Mouse (Mus musculus) granulocyte monocyte progenitor cell, adult 5-6 weeks (primary cell): ENCODE data around the gene Pcyt2. TPM values are rescaled to one million over a fixed set of nuclear protein-coding genes. Genes with fewer than 3 reads are reported as not detected.

ENCODE experiments used
- ATAC-seq: replicated peaks from 2 replicates; pipeline ENCODE4 v1.8.0; 2016; ENCODE audit warnings: mild to moderate bottlenecking, moderate TSS enrichment, inconsistent platforms; ENCODE audit not compliant: poor library complexity, severe bottlenecking
- total RNA-seq, 2 experiments: library from RNA; stranded (forward) in 1 of 2; stranded (reverse) in 1 of 2; fragments of 200-712, 200-1000 nt in 1 of 2; fragments of >200 nt in 1 of 2; fragmentation: Nextera tagmentation in 1 of 2; gene quantifications; 2 replicates each; pipeline ENCODE4 v1.2.3; 2014 to 2017

Gene Pcyt2
- total RNA-seq, 2 experiments from 2014 or later = 21.9 to 70.3 TPM

- no peak for ATAC-seq
Observed at GRCm38 (mm10) chr11:120618619-120619535, 1.1 kb upstream of the Pcyt2 start.

DNA sequence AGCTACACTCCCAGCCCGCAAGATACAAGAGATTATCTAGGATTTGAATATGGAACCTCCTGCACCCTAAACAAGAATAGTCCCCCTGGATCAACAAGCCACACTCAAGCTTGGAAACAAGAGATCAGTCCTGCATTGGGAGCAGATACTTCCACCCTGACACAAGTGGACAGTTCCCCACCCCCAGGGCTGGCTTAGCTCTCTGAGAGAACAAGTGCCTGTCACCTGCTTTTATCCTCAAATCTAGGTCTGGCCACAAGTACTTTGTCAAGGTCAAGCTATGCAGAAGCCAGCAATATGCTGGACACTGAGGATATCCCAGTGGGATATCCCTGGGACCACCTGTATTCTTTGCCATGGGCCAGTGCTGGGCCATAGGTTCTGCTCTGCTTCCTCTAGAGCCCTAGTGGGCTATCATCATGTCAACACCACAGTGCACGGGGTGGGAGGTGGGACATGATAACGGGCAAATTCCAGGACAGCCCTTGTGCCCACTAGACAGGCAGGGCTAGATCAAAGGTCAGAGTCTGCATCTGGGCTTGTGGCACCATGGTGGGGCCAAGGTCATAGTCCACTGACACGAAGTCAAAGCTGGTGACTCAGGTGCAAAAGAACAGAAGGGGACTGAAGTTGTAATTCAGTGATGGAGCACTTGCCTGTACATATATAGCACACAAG is 980 bp downstream of the Pcyt2 start:
- ATAC-seq = no peak

DNA sequence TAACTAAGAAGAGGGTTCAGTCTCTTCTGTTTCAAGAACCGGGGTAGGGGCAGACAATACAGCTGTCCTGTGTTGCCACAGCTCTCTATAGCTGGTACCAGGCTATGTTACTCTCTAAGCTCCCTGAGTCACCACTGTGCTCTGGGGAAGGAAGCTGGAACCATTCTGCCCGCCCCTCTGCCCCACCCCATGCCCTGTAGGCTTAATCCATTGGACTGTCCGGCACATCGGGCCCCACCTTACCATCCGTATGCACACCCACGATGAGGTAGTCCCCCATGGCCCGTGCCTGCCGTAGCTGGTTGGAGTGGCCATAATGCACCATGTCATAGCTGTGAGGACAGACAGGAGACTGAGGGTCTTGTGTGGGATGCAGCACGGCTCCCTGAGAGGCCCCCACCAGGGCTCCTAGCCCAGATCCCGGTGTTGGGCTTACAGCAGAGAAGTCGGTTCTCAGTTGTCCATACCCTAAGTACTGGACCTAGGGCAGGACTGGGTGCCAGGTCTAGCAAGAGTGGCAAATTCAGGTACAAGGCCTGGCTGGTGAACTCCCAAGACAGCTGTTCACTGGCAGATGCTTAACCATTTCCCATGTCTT is 2.0 kb downstream of the Pcyt2 start:
- no peak for ATAC-seq

- ATAC-seq = no peak
Observed at GRCm38 (mm10) chr11:120615167-120615566, 2.6 kb downstream of the Pcyt2 start.

DNA sequence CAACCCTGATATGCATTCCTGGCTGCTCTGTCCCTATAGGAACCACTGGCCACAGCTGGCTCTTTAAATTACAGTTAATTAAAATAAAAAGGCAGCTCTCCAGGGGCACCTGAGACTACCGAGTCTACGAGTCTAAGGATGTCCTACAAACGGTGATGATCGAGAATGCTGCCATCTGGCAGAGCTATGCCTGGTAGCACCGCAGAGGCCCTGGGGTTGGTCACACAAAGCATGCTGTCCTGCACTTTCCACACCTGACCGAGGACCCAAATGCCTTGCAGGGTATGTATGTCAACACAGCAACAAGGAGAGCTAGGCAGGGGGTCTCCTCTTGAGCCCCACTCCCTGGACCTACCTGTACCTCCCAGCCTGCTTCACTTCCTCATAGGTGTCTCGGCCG is 3.8 kb downstream of the Pcyt2 start:
- no peak for ATAC-seq

DNA sequence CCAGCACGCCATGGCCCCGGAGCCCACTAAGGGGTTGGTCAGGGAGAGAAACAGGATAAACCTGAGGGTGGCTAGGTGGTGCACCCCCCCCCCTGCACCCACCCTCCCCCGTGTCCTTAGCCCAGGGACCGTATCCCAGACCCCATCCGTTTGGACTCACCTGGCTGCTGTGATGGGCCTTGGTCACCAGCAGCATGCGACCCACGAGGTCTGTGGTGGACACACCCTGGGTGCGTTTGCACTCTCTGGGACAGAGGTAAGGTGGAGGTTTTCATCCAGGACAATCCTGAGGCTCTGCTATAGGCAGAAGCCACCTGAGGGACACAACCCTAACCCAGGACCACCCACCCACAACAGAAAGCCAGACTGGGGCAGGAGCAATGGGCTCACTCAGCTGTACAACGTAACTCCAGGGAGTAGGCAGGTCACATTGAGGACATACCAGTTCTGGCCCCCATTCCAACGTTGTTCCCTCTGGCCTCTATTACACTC is 4.2 kb downstream of the Pcyt2 start:
- ATAC-seq = no peak

DNA sequence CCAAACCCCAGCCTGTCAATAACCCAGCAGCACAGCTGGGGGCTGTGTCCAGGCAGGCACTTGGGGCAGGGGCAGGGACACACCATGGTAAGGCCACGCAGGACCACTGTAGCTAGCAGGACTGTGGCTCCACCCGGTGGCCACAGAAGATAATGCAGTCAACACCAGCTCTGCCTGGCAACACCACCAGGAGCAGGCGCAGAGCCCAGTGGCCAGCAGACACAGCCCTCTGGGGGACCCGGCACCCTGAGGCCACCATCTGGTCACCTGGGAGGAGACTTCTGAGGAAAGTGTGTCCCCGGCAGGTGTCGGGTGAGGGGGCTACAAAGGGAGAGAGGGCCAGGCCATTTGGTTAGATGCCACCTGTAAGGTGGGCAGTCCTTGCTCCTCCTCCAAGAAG is 5.0 kb downstream of the Pcyt2 start:
- ATAC-seq = peak; percentile 67

GRCm38 (mm10) chr11:120610477-120611046 is 7.2 kb downstream of the Pcyt2 start:
- ATAC-seq = no peak

DNA sequence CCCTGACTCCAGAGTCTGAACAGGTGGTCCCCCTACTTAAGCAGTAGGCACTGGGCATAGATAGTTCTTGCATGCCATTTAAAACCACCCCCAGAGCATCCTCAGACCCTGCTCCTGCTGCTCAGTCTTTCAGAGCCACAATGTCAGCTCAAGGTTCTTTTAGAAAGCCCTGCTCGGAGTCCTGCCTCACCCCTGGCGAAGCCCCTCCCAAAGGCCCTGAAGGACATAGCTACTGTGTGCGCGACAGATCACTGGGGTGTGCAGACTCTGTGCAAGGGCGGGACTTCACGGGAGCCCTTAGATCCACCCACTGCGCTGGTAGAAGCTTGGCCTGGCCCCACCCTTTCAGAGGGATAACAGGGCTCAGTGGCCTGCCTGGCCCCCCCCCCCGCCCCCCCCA is 8.5 kb downstream of the Pcyt2 start:
- no peak for ATAC-seq

DNA sequence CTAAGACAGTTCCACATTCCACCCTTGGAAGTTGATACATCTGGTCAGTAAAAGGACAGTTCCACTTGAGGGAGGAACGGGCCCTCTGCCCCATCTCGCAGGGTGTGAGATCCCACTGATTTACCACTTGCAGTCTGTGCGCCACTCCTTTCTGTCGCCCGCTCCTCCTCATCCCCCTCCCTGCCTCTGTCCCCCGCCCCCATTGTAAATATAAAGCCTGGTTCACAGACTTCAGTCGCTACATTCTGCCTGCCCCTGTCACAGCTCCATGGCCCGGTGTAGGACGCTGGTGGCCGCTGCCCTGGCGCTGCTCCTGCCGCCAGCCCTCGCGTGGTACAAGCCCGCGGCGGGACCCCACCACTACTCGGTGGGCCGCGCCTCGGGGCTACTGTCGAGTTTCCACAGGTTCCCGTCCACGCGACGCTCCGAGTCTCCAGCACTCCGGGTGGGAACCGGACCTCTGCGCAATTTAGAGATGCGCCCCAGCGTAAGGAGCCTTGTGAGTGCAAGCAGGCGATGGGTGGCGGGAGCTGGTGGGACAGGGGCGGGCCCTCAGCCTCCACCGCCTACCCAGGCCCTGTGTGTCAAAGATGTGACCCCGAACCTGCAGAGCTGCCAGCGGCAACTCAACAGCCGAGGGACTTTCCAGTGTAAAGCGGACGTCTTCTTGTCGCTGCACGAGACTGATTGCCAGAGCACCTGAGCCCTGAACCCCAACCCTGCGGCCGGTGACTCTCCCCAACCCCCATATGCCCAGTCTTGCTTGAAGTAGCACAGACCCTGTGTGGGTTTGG is 9.3 kb downstream of the Pcyt2 start, which contains the start of gene Npb:
Gene Npb (plus strand): TSS at position 237 of the 794 bp plus-strand sequence.
- ATAC-seq = no peak

- no peak for ATAC-seq
Observed at GRCm38 (mm10) chr11:120606764-120607163, 11.0 kb downstream of the Pcyt2 start.

DNA sequence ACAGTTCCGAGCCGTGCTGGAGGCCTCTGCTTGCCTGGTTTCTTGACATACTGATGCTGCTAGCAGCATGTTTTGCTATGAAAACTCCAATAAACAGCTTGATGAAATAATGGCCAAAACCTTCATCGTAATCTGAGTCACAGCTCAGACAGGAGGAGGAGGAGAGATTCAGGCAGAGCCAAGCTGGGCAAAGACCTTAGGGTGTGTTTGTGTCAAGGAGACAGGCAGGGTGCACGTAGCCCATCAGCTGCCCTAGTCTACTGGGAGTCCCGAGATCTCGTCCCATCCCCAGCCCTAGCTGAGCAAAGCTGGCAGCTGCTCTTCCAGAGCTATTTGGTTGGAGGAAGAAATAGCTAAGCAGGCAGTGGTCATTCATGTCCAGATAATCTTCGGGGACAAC is 12.1 kb downstream of the Pcyt2 start:
- no peak for ATAC-seq

GRCm38 (mm10) chr11:120603545-120603944 is 14.2 kb downstream of the Pcyt2 start:
- ATAC-seq = no peak

DNA sequence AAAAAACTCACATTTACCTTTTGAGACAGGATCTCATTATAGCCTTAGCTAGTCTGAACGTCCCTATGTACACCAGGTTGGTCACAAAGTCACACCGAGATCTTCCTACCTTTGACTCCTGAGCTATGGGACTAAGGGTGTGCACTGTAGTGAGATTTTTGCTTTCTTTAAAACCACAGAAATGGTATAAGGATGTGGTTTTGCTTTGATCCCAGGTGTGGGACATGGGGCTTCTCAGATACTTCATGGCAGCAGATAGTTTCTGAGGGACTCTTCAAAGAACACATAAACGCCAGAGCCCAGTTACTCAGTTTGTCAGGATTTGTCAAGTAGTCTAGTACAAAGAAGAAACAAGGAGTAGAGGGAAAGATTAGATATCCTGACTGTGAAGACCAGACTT is 17.0 kb downstream of the Pcyt2 start:
- ATAC-seq = no peak

DNA sequence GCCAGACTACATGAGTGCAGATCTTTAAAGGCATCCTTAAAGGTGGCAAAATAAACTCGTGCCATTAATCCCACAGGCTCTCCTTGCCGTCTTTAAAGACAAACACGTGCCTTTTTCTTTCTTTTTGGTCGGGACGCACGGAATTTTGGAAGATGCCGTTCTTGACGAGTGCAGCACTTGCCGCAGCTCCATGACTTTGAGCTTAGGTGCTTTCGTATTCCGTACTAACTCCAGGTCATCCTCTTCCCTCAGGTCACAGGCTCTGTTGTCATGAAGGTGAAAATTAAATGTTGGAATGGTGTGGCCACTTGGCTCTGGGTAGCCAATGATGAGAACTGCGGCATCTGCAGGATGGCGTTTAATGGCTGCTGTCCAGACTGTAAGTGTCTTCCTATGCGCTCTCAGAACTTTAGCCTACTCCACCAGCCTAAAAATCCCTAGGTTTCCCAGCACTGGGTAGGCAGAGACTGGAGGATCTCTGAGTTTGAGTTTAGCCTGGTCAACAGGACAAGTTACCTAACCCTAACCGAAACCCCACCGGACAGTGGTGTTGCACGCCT is 18.7 kb downstream of the Pcyt2 start:
- no peak for ATAC-seq

DNA sequence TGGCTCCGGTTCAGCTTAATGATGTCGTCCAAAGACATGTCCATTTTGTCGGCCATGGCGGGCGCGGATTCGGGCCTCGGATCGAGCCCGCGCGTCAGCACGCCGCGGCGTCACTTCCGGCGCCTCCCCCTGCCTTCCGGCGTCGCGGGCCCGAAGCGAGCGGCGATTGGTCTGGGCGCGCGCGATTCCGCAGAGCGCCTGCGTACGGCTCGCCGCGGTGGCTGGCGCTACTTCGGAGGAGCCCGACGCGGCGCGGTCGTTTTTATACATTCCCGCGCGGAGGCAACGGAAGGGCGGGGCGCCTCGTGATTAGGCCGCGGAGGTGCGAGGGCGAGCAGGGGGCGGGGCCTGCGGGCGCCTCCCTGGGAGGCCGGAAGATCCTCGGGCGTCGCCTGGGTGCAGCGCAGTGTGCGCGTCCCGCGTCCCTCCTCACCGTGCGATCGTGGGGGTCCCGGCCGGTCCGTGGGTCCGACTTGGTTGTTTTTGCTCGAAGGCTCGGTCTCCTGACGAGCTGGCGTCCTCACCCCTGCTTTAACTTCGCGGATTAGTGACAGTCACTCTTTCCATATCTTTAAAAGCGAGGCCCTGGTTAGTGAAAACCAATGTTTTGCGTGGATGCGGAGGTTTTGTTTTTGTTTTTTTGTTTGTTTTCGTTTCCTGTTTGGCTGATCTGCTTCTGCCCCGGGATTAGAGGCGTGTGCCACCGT is 19.3 kb downstream of the Pcyt2 start, which contains the start of the genes Alyref and Anapc11:
Gene Alyref (minus strand): TSS at position 83 of the 707 bp plus-strand sequence.
Gene Anapc11 (plus strand): TSS at position 139 of the 707 bp plus-strand sequence.
- ATAC-seq = peak; percentile 91

- 0 out of 2 replicates have a peak, but pooled peaks have one; percentile 4 for ATAC-seq
Observed at GRCm38 (mm10) chr11:120597240-120598235, 20.2 kb downstream of the Pcyt2 start.
